Mouse (Mus musculus): ENCODE results near the gene Mapkapk5.
"Not testable (repeated sequence)": the region's sequence is repeated elsewhere in the genome, so short reads cannot be mapped to it uniquely, and the experiment has no call there.

Mapkapk5 gene

GRCm38 (mm10) chr5:121562436-121562835 is 16.7 kb upstream of the Mapkapk5 start:
- DNase-seq, result no peak

- DNase-seq, result peak; percentile 41 to 45
Observed at GRCm38 (mm10) chr5:121549196-121549595, 3.5 kb upstream of the Mapkapk5 start.

- no peak for DNase-seq
Observed at GRCm38 (mm10) chr5:121547084-121547483, 1.4 kb upstream of the Mapkapk5 start.

GRCm38 (mm10) chr5:121546530-121546895 is 808 bp upstream of the Mapkapk5 start:
- peak; percentile 72 to 83 for DNase-seq

GRCm38 (mm10) chr5:121544910-121545792 is 554 bp downstream of the Mapkapk5 start, which contains the start of the genes Adam1a and Gm42878:
Gene Adam1a (minus strand): TSS chr5:121545482.
Gene Gm42878 (minus strand): TSS chr5:121545482.
- no peak for DNase-seq

- no peak for DNase-seq
Observed at GRCm38 (mm10) chr5:121543370-121543769, 2.3 kb downstream of the Mapkapk5 start.

GRCm38 (mm10) chr5:121541235-121541634 is 4.5 kb downstream of the Mapkapk5 start:
- no peak for DNase-seq

GRCm38 (mm10) chr5:121540066-121540465 is 5.6 kb downstream of the Mapkapk5 start:
- DNase-seq, result no peak

GRCm38 (mm10) chr5:121537588-121537987 is 8.1 kb downstream of the Mapkapk5 start:
- DNase-seq, result no peak

GRCm38 (mm10) chr5:121536921-121537555 is 8.7 kb downstream of the Mapkapk5 start:
- DNase-seq, result no peak

- no peak for DNase-seq
Observed at GRCm38 (mm10) chr5:121535116-121535515, 10.6 kb downstream of the Mapkapk5 start.

- DNase-seq, result peak in 1 of 2 experiments; percentile 56
Observed at GRCm38 (mm10) chr5:121534521-121534920, 11.2 kb downstream of the Mapkapk5 start.

GRCm38 (mm10) chr5:121526961-121527360 is 18.7 kb downstream of the Mapkapk5 start:
- DNase-seq, result no peak

- no peak for DNase-seq
Observed at GRCm38 (mm10) chr5:121526526-121526925, 19.2 kb downstream of the Mapkapk5 start.

GRCm38 (mm10) chr5:121525774-121526450 is 19.8 kb downstream of the Mapkapk5 start:
- DNase-seq, result no peak

GRCm38 (mm10) chr5:121519758-121520157 is 25.9 kb downstream of the Mapkapk5 start:
- not testable (repeated sequence) for DNase-seq

GRCm38 (mm10) chr5:121518983-121519382 is 26.7 kb downstream of the Mapkapk5 start:
- no peak for DNase-seq

- no peak for DNase-seq
Observed at GRCm38 (mm10) chr5:121510009-121510408, 35.7 kb downstream of the Mapkapk5 start.

GRCm38 (mm10) chr5:121506846-121507245 is 38.9 kb downstream of the Mapkapk5 start:
- no peak for DNase-seq

- DNase-seq, result no peak
Observed at GRCm38 (mm10) chr5:121503231-121503630, 42.5 kb downstream of the Mapkapk5 start, which contains the start of gene Adam1b. Gene Adam1b (minus strand): TSS chr5:121503435.

GRCm38 (mm10) chr5:121501424-121501996 is 44.2 kb downstream of the Mapkapk5 start:
- not testable (repeated sequence) for DNase-seq

GRCm38 (mm10) chr5:121500719-121501118 is 45.0 kb downstream of the Mapkapk5 start:
- DNase-seq, result no peak

- DNase-seq, result no peak
Observed at GRCm38 (mm10) chr5:121493305-121493704, 52.4 kb downstream of the Mapkapk5 start.
